Mouse (Mus musculus) kidney, postnatal 0 days (tissue): ENCODE data around the gene Tmem198. TPM values are rescaled to one million over a fixed set of nuclear protein-coding genes. Genes with fewer than 3 reads are reported as not detected.

Source experiments
- ATAC-seq: fragments of 200-750 bp; cut with Nextera tagmentation; replicated peaks from 2 replicates; pipeline ENCODE4 v1.8.0; 2017; ENCODE audit warnings: low read depth, moderate number of reproducible peaks, moderate TSS enrichment, moderate library complexity; ENCODE audit not compliant: low FRiP score
- DNase-seq: peaks from one replicate; pipeline ENCODE4 v3.0.0-alpha.2; 2016; ENCODE audit warnings: low spot score
- H3K27ac ChIP-seq: fragments of 300-500 bp; sonication (generic); 2 replicates; pipeline ENCODE4 v1.5.1; 2014; ENCODE audit warnings: mild to moderate bottlenecking
- H3K27me3 ChIP-seq: fragments of 300-500 bp; sonication (generic); 2 replicates; pipeline ENCODE4 v1.6.1; 2014; ENCODE audit warnings: low read length, mixed read lengths; ENCODE audit not compliant: insufficient read depth
- H3K36me3 ChIP-seq: fragments of 300-500 bp; sonication (generic); 2 replicates; pipeline ENCODE4 v1.6.1; 2014; ENCODE audit warnings: low read length, mixed read lengths; ENCODE audit not compliant: insufficient read depth
- H3K4me1 ChIP-seq: fragments of 300-500 bp; sonication (generic); replicated peaks from 2 replicates; pipeline ENCODE4 v1.6.1; 2014; ENCODE audit warnings: antibody characterized with exemption, low read length, mixed read lengths; ENCODE audit not compliant: insufficient read depth
- H3K4me2 ChIP-seq: fragments of 300-500 bp; sonication (generic); 2 replicates; pipeline ENCODE4 v1.6.1; 2014; ENCODE audit warnings: mild to moderate bottlenecking, low read length, moderate library complexity, mixed read lengths
- H3K4me3 ChIP-seq: fragments of 300-500 bp; sonication (generic); replicated peaks from 2 replicates; pipeline ENCODE4 v1.5.1; 2014; ENCODE audit warnings: low read depth, low read length
- H3K9ac ChIP-seq: fragments of 300-500 bp; sonication (generic); 2 replicates; pipeline ENCODE4 v1.6.1; 2014; ENCODE audit warnings: low read depth, low read length
- H3K9me3 ChIP-seq: fragments of 300-500 bp; sonication (generic); replicated peaks from 2 replicates; pipeline ENCODE4 v1.6.1; 2016; ENCODE audit warnings: low read length, inconsistent platforms, mixed read lengths
- CTCF ChIP-seq: IDR thresholded peaks from 2 replicates; pipeline ENCODE4 v1.5.1; 2016; ENCODE audit warnings: antibody characterized with exemption, low read depth, mild to moderate bottlenecking, moderate library complexity
- WGBS: fragments of 180-500 bp; shearing (Covaris S2); extraction: QIAGEN DNeasy Blood & Tissue Kit; methylation state at CpG from one replicate; pipeline ENCODE4 v1.1.7; 2014; 5-methylcytosine and 5-hydroxymethylcytosine counted together
- polyA plus RNA-seq: library from polyadenylated mRNA; unstranded; fragments of >200 nt; fragmentation: Nextera tagmentation; extraction: Ambion mirVana; gene quantifications from 2 replicates; pipeline ENCODE4 v1.2.1, GENCODE M21; 2015

The Tmem198 gene
- polyA plus RNA-seq, 1 experiment from 2014 or later = 0.61 TPM

DNA sequence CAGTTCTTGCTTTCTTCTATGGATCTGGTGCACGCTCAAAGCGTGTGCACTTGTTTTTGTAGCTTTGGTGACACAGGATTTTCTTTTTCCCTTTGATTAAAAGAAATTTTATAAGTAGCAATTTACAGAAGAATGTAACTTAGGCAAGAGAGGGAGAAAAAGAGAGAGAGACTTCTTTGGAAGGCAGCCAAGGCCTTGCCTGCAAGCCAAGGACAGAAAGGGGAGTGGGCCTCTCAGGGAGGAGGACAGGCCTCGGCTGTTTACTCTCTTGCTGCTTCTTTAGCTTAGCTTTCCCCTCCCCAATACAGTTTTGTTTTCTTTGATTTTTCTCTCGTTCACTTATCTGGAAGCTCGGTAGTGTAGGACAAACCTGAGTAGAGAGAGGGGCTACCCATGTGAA, 40.2 kb downstream of the Tmem198 start:
- DNase-seq = peak; percentile 73
- H3K4me1 ChIP-seq = no peaks in the 10 kb centered on the region; the same call in 1 of the 2 replicates
- H3K4me3 ChIP-seq = no peak overlapping the region
- no peak overlapping the region for H3K4me2 ChIP-seq
- no peak for TF ChIP-seq CTCF
- peak overlapping the region; percentile 87; the same call in 1 of the 2 replicates for H3K27ac ChIP-seq
- H3K27me3 ChIP-seq = no peaks in the 10 kb centered on the region
- H3K9me3 ChIP-seq = no peaks in the 10 kb centered on the region
- no peaks in the 10 kb centered on the region for H3K36me3 ChIP-seq
- no peak for ATAC-seq
- 49% methylated on average over 5 of the region's 5 CpGs for WGBS
- no peak overlapping the region for H3K9ac ChIP-seq

DNA sequence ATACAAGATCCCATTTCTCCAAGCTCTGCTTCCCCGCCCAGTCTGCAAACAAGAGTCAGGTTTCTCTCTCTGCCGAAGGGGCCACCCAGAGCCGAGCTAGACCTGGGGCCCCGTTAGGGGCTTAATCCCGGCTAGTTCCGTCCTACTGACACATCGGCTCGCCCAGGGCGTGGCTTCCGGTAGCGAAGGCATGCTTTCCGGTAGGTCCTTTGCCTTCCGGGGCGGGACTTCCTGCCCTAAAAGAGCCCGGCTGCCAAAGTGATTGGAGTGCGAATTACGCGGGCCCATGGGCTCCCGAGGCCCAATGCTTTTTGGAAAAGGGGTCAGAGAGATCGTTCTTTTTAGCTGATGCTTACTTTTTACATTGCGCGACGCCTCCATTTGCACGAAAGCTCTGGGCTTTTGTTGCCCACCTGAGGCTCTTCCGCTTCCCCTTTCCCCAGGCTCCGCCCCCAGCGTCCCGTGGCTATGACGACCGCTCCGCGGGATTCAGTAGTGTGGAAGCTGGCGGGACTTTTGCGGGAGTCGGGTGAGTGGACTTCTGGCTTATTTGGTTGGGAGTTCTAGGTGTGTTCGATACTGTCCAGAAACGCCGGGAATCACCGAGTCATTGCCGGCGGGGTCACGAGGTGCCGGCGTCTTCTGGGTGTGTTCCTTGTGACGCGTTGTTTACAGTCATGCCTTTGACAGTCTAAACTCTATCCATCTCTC, 42.1 kb downstream of the Tmem198 start, which contains the start of gene Stk11ip:
TSS of gene Stk11ip (plus strand) at position 209 of the 711 bp plus-strand sequence.
- Histone ChIP-seq H3K4me2 (peak within 1 kb of the TSS; percentile 74), H3K9me3 (no peaks in the 10 kb centered on the region), H3K4me1 (no peaks in the 10 kb centered on the region), H3K27me3 (no peaks in the 10 kb centered on the region), H3K27ac (peak within 1 kb of the TSS; percentile 87), H3K9ac (peak within 1 kb of the TSS; percentile 59), H3K4me3 (peak within 1 kb of the TSS; percentile 64), H3K36me3 (peaks cover 5% of the 10 kb centered on the region; the same call in 1 of the 2 replicates)
- DNase-seq (peak; percentile 98), ATAC-seq (peak; percentile 96)
- WGBS = under 1% methylated on average over 46 of the region's 46 CpGs
- no peak for TF ChIP-seq CTCF

DNA sequence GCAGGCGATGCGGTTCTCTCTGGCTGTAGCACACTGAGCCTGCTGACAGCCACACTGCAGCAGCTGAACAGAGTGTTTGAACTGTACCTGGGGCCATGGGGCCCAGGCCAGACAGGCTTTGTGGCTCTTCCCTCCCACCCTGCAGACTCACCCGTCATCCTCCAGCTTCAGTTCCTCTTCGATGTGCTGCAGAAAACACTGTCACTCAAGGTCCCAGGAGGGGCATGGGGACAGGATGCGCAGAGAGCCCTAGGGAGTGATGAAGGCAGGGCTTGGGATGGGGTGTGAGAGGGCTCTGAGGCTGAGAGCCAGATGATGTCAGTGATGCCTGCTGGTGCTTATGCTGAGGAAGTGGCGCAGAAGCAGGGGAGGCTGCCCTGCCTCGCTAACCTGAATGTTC, 45.3 kb downstream of the Tmem198 start:
- H3K27me3 ChIP-seq = no peaks in the 10 kb centered on the region
- 93% methylated on average over 7 of the region's 7 CpGs for WGBS
- ATAC-seq (no peak), DNase-seq (no peak)
- H3K27ac ChIP-seq = no peak overlapping the region
- H3K4me2 ChIP-seq = no peak overlapping the region
- no peaks in the 10 kb centered on the region for H3K4me1 ChIP-seq
- no peak for TF ChIP-seq CTCF
- no peak overlapping the region for H3K4me3 ChIP-seq
- no peak overlapping the region for H3K9ac ChIP-seq
- no peaks in the 10 kb centered on the region for H3K9me3 ChIP-seq
- H3K36me3 ChIP-seq = peaks cover 17% of the 10 kb centered on the region; the same call in 1 of the 2 replicates

DNA sequence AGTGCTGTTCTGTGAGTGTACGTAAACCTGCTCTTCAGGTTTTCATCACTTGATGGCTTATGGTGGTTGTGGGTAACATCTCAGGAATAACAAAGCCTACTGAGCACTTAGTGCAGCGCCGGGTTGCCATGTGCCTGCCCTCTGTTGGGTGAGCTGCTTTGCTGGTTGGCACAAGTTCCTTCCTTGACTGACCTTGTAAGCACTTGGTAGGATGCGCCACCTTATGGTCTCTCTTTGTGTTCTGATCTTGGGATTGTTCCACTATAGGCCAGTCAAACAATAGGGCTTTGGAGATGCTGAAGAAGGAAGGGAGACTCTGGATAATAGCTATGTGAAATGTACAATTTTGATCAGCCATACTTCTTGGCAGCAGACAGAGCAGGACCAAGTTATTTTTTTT, 51.2 kb downstream of the Tmem198 start:
- no peak overlapping the region for H3K9ac ChIP-seq
- no peaks in the 10 kb centered on the region for H3K4me1 ChIP-seq
- TF ChIP-seq CTCF = peak; percentile 48
- H3K36me3 ChIP-seq = peaks cover 45% of the 10 kb centered on the region
- 86% methylated on average over 4 of the region's 4 CpGs for WGBS
- no peak overlapping the region for H3K27ac ChIP-seq
- H3K4me3 ChIP-seq = no peak overlapping the region
- H3K4me2 ChIP-seq = no peak overlapping the region
- ATAC-seq = no peak
- DNase-seq = no peak
- no peaks in the 10 kb centered on the region for H3K9me3 ChIP-seq
- no peaks in the 10 kb centered on the region for H3K27me3 ChIP-seq

DNA sequence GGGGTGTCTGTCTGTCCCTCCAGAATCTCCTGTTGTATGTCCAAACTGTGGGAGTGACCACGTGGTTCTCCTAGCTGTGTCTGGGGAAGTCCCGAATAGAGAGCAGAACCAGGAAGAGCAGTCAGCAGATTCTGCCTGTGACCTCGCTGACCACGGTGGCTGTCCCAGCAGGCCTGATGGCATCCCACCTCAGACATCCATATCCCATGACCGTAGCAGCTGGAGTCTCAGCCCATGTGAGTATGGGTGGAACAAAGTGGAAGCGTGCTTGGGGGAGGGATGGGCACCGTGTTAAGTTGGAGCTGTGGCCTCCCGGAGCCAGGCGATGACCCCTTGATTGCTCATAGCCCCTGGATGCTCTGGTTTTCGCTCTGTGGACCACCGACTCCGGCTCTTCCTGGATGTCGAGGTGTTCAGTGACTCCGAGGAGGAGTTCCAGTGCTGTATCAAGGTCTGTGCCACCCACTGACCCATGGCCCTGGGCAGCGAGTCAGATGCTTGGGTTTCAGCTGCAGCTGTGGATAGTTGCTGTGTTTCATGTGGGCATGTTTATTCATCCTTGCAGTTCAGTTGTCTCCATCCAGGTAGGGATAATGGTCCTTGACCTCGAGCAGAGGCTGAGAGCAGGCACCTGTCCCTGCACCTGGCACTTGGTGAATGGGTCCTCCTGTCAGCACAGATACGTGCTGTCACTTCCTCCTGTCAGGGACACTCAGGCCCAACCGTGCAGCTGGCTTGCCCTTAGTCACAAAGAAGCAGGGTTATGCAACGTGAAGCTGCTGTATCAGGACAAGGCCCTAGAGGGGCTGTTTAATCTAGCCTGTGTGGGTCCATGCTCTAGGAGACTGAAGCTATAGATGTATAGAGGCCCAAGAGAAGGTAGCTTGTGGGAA, 53.2 kb downstream of the Tmem198 start:
- no peak for TF ChIP-seq CTCF
- peak; percentile 46 for DNase-seq
- H3K27me3 ChIP-seq = no peaks in the 10 kb centered on the region
- H3K9me3 ChIP-seq = no peaks in the 10 kb centered on the region
- no peaks in the 10 kb centered on the region for H3K4me1 ChIP-seq
- H3K9ac ChIP-seq = no peak overlapping the region
- WGBS = 61% methylated on average over 19 of the region's 19 CpGs
- H3K27ac ChIP-seq = no peak overlapping the region
- H3K36me3 ChIP-seq = peaks cover 43% of the 10 kb centered on the region; the same call in 1 of the 2 replicates
- ATAC-seq = peak; percentile 54; the same call in 1 of the 2 replicates
- no peak overlapping the region for H3K4me3 ChIP-seq
- H3K4me2 ChIP-seq = no peak overlapping the region
